Mouse (Mus musculus): ENCODE measurements at regions not wholly inside any gene's neighbourhood (a gene's known extent, or its start where the extent isn't known, plus 50 kb on each side); places are given as distances from the start of the nearest gene placed in this dataset.
"Not testable (repeated sequence)": the region's sequence is repeated elsewhere in the genome, so short reads cannot be mapped to it uniquely, and the experiment has no call there.

DNA sequence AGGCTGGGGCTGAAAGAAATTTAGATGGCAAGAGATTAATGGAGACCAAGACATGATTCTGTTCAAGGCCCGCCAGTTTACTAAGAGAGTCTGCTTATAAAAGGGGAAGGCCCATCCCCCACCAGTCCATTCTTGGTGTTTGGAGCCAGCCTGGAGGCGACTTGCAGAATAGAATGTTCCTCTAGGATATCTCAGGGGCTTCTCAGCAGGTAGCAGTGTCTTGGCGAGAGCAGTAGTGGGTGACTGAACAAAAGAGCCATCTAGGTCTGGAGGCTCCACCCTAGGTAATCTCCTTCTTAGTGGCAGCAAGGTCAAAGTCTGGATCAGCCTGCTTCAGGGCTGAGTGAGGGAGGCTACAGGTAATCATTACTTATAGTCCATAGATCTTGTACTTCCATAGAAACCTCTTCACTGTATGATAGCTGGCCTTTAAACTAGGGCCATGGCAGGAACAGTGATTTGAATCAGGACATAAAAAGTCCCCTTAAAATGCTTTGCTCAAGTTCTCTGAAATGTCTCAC lies 166.0 kb upstream of the Gm5538 start:
- not testable (repeated sequence) for DNase-seq

GRCm38 (mm10) chr3:59542621-59543020 lies 187.0 kb upstream of the Gm5538 start:
- no peak for DNase-seq

DNA sequence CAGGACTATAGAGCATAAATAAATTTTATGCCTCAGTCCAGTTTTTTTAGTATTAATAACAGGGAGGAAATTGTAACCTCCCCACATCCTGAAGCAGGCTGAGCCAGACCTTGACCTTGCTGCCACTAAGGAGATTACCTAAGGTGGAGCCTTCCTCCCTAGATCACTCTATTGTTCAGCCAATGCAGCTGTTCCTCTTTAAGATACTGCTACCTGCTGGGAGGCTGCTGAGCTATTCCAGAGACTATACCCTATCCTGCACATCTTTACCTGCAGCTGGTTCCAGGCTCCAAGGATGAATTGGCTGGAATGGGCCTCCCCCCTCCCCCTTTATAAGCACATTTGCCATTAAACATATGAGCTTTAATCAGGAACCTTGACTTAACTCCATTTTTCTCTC lies 189.0 kb upstream of the Gm5538 start:
- not testable (repeated sequence) for DNase-seq

GRCm38 (mm10) chr3:59539893-59540292 lies 189.7 kb upstream of the Gm5538 start:
- DNase-seq: not testable (repeated sequence)

- no peak for DNase-seq
Measured at GRCm38 (mm10) chr3:59531311-59531834, 187.2 kb upstream of the Igsf10 start.

GRCm38 (mm10) chr3:59530592-59531310 lies 186.6 kb upstream of the Igsf10 start:
- no peak for DNase-seq

GRCm38 (mm10) chr3:59520766-59521165 lies 176.6 kb upstream of the Igsf10 start:
- DNase-seq: no peak

DNA sequence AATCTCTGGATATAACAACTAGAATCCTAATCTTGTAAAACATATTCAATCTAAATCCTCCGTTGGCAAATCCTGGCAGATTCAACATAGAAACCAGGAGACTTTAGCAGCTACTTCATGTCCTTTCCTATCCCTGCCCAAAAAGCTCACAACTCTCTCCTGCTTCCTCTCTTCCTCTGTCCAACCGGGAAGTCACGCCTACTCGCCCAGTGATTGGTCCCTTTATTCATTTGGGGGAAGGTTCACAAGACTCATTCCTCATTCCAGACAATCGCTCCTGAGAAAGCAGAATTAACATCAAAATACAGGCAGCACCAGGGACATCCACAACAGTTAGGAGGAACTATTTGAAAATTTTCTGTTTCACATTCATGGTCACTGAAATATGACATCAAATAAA lies 133.9 kb upstream of the Igsf10 start:
- no peak for DNase-seq

DNA sequence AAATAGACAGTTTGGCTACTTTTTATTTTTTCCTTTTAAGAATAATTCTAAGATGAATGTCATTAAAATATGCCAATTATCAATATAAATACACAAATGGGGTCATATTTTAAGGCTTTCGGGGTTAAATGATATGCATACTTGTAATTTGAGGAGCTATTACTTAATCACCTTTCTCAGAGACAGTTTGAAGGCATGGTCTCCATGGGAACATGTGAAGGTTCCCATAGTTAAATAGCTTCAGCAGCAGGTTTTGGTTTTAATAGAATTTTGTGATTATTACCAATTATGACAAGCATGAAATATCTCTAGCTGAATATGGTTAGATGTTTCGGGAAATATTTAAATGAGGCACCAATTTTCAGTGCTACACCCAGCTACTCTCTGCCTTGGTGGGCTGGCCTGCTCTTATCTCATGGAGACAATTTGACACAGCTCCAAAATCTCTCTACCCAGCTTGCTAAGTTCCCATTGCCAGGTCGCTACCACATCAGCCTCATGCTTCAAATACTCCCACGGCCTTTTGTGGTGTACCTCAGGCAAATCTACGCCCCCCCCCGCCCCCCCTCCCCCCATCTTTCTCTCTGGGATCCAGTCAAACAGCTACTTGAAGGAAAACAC lies 133.4 kb upstream of the Igsf10 start:
- DNase-seq: no peak

- DNase-seq: no peak
Measured at GRCm38 (mm10) chr3:59468956-59469355, 124.8 kb upstream of the Igsf10 start.

DNA sequence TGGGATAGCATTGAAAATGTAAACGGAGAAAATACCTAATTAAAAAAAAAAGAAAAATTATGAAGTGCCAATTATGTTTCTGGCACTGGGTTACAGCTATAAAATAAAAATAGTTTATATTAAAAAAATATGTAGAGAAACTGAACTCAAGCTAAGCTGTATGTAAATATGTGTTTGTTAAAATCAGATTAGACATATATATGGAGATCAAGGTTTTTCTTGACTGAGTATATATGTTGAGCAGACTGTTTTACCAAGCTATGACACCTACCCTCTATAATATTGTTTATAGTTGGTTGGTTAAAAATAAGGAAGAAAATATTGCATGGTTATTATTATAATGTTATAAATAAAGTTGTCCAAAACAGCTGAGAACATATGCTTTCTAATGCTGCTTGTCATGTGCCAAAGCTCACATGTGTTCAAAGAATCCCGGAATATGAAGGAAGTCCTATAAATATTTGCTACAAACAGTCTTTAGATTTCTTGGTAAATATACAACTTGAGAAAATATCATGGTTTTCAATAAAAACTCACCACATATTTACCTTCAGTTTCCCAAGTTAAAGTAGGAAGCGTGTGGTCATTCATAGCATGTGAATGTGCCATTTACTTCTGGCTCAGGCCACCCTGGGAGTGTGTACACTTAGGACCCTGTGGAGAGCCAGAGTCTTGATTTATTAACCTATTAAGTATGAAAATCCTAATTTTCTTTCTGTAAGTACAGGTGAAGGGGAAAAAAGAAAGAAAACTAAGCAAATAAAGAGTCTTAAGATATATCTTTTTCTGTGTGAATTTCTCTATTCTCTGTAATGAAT lies 118.4 kb upstream of the Igsf10 start:
- DNase-seq: no peak

- DNase-seq: no peak
Measured at GRCm38 (mm10) chr3:59456938-59457337, 112.7 kb upstream of the Igsf10 start.

GRCm38 (mm10) chr3:59451084-59451483 lies 106.9 kb upstream of the Igsf10 start:
- no peak for DNase-seq

GRCm38 (mm10) chr3:59423621-59424020 lies 79.4 kb upstream of the Igsf10 start:
- no peak for DNase-seq

DNA sequence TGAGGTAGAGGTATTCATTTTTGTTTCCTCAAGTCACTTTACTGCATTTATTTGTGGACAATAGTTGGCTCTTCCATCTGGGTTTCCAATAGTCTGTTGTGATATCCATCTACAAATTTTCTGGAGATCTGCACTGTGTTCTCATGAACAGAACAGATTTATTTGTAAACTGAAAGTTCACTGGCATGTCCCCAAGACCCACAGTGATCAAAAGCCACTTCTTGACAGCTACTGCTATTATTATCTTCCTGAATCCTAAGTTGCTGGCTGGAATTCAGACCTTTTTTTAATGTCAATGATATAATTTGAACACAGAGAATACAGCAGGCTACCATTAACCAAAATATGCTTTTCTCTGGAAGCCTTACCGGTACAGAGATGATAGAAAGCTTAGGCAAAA lies 64.9 kb upstream of the Igsf10 start:
- DNase-seq: no peak

DNA sequence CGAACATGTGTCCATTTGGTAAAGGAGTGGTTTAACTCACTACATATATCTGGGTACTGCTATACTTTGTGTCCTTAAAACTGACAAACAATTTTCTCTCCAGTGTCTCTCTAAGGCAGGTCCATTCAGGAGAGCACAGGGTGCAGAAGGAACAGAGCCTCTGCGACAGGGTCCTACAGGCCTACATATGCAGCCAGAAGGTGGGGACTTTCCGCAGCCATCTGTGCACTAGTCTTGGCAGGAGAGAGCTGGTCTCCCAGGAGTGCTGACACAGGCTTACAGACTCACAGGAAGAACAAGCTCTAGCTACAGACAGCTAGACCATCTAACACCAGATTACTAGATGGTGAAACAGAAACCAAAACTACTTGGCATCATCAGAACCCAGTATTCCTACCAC lies 61.8 kb upstream of the Igsf10 start:
- no peak for DNase-seq

GRCm38 (mm10) chr3:59401856-59402255 lies 57.7 kb upstream of the Igsf10 start:
- DNase-seq: peak; percentile 77

DNA sequence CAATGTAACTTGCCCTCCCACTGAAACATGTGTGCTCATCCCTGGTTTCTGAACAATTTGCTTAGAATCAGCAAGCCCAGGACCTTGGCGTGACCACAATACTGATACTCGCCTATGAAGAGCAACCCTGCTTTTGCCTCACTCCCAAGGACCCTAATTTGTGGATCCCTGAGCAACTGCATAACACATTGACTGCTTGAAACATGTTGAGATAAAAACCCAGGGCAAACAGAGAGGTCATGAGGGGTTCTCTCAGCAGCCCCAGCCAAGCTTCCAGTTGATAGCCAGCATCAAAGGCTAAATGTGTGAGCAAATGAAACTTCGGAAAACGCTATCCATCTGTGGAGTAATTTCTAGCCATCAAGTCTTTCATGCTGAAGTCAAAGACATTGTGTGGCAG lies 57.2 kb upstream of the Igsf10 start:
- DNase-seq: no peak

Data from gastrocnemius, postnatal 25 days (tissue).